Mouse (Mus musculus): ENCODE data around the gene Fut2.

DNA sequence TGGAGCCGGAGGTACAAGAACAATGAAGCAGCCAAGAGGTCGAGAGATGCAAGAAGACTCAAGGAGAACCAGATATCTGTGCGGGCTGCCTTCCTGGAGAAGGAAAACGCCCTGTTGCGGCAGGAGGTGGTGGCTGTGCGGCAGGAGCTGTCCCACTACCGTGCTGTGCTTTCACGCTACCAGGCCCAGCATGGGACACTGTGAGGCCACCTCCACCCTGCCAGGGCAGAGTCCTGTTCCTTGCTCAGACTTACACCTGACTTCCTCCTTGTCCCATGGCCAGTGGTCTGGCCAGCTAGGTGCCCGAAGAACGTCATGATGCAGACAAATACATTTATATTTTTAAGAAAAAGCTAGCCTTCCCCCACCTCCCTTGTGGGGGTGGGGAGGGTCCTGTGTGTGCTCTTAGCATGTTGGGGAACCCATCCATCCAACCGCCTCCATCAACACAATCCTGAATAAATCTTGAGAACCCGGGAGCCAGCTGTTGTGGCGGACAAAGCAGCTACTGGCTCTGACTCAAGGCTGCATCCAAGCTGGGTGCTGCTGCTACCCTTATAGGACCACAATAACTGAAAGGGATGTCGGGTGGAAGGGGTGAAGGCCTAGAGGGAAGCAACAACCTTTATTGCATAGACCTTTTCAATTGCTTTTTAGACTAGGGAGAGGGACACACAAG, 43.6 kb upstream of the Fut2 start:
- no peak for TF ChIP-seq POLR2A (IDR thresholded peaks at IDR 0.05; ENCODE audit: borderline replicate concordance, control insufficient read depth, low read depth, low read length)
- TF ChIP-seq CTCF (IDR thresholded peaks at IDR 0.05; ENCODE audit: control insufficient read depth, insufficient read depth, low read length), result no peak
